Mouse (Mus musculus) heart, adult 2 months (tissue): ENCODE results near the gene Exoc7.

Source experiments
- CTCF ChIP-seq: fragments of 200-600 bp; IDR thresholded peaks from 2 replicates; pipeline ENCODE4 v1.8.1; 2022; ENCODE audit warnings: antibody characterized with exemption, mild to moderate bottlenecking, moderate library complexity
- POLR2A ChIP-seq: fragments of 200-500 bp; IDR thresholded peaks from 2 replicates; pipeline ENCODE4 v1.6.1; 2011; ENCODE audit warnings: mild to moderate bottlenecking, low read depth, low read length, control low read depth; ENCODE audit not compliant: insufficient read depth

- no peak for TF ChIP-seq CTCF
- TF ChIP-seq POLR2A: no peak
Observed at GRCm38 (mm10) chr11:116253076-116253600, 53.9 kb downstream of the Exoc7 start.
